Mouse (Mus musculus) liver, postnatal 0 days (tissue): Measurements from ENCODE around the gene Usp36.

Experiments used
- CTCF ChIP-seq: sonication (generic); IDR thresholded peaks from 2 replicates; pipeline ENCODE4 v1.5.1; 2016; ENCODE audit warnings: antibody characterized with exemption, low read depth
- EP300 ChIP-seq: IDR thresholded peaks from 2 replicates; pipeline ENCODE4 v1.6.1; 2016; ENCODE audit warnings: antibody characterized with exemption, low read depth, mild to moderate bottlenecking

DNA sequence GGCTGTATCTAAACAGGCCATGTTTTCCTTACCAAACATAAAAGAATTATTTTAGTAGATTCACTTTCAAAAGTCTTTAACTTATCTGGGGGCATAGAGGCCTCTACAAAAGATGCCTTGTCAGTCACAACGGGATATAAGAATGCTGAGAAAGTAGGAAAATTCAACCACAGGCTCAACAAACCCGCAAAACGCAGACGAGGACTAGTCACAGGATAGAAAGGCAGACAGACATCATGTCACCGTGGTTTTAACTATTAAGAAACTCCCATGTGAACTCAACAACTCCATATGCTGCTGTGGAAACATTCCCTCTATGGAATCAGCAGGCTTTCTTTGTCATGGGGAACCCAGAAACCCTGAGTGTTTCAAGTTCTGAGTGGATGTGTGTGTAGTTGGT, 60.1 kb downstream of the Usp36 start:
- TF ChIP-seq CTCF = no peak
- no peak for TF ChIP-seq EP300
